8 mouse cellular contexts compared by ENCODE assay signal in genomic region chrX:69009190-69009589, GRCm38 (mm10).
"Had no signal": no experiment of that assay in that cellular context is flagged by ENCODE, and none has a peak within 500 bp of the region (broad histone marks: within the 10 kb centered on the region; RNA-seq: fewer than 3 reads in every experiment).

No protein-coding gene starts in this region.

- DNase-seq: kidney, adult 18-20 months; kidney, postnatal 10 days; kidney, postnatal 4 days; liver; liver, embryonic 13.5 days; liver, postnatal 0 days; thymus, postnatal 4 days had no signal

- ATAC-seq: liver, postnatal 0 days; midbrain, embryonic 13.5 days had no signal
